Mouse (Mus musculus): Measurements from ENCODE around the gene Sptbn1. TPM values are rescaled to one million over a fixed set of nuclear protein-coding genes. Genes with fewer than 3 reads are reported as not detected.

Sptbn1 gene
- polyA plus RNA-seq, 1 experiment from 2014 or later: 176 TPM

GRCm38 (mm10) chr11:30160625-30161172 is 107.3 kb downstream of the Sptbn1 start:
- no peak for ATAC-seq (replicated peaks)
- Histone ChIP-seq H3K36me3 (replicated peaks) (no peaks in the 10 kb centered on the region), H3K27me3 (replicated peaks) (no peaks in the 10 kb centered on the region), H3K9me3 (no peaks in the 10 kb centered on the region), H3K27ac (no peak overlapping the region), H3K9ac (no peak overlapping the region), H3K4me1 (peaks cover 14% of the 10 kb centered on the region), H3K4me2 (no peak overlapping the region), H3K4me3 (no peak overlapping the region)
- WGBS: 59% methylated on average over 4 of the region's 4 CpGs

GRCm38 (mm10) chr11:30159545-30160255 is 108.3 kb downstream of the Sptbn1 start:
- H3K27ac ChIP-seq: no peak overlapping the region
- H3K4me1 ChIP-seq: peaks cover 14% of the 10 kb centered on the region
- H3K4me2 ChIP-seq: no peak overlapping the region
- H3K36me3 ChIP-seq (replicated peaks): no peaks in the 10 kb centered on the region
- H3K9ac ChIP-seq: no peak overlapping the region
- 66% methylated on average over 4 of the region's 4 CpGs for WGBS
- H3K9me3 ChIP-seq: no peaks in the 10 kb centered on the region
- no peak for ATAC-seq (replicated peaks)
- H3K27me3 ChIP-seq (replicated peaks): no peaks in the 10 kb centered on the region
- H3K4me3 ChIP-seq: no peak overlapping the region

GRCm38 (mm10) chr11:30158028-30158700 is 109.8 kb downstream of the Sptbn1 start:
- H3K27me3 ChIP-seq (replicated peaks): no peaks in the 10 kb centered on the region
- no peak overlapping the region for H3K27ac ChIP-seq
- no peaks in the 10 kb centered on the region for H3K9me3 ChIP-seq
- 42% methylated on average over 8 of the region's 8 CpGs for WGBS
- peaks cover 14% of the 10 kb centered on the region for H3K4me1 ChIP-seq
- H3K36me3 ChIP-seq (replicated peaks): peaks cover 5% of the 10 kb centered on the region
- H3K4me2 ChIP-seq: no peak overlapping the region
- ATAC-seq (replicated peaks): no peak
- H3K4me3 ChIP-seq: no peak overlapping the region
- no peak overlapping the region for H3K9ac ChIP-seq

GRCm38 (mm10) chr11:30155887-30156286 is 112.1 kb downstream of the Sptbn1 start:
- Histone ChIP-seq H3K36me3 (replicated peaks) (peaks cover 13% of the 10 kb centered on the region), H3K9me3 (no peaks in the 10 kb centered on the region), H3K27ac (no peak overlapping the region), H3K27me3 (replicated peaks) (no peaks in the 10 kb centered on the region), H3K4me1 (peaks cover 7% of the 10 kb centered on the region; the same call in 1 of the 2 replicates), H3K4me2 (no peak overlapping the region), H3K9ac (no peak overlapping the region), H3K4me3 (no peak overlapping the region)
- ATAC-seq (replicated peaks): no peak
- 87% methylated on average over 2 of the region's 2 CpGs for WGBS

- Histone ChIP-seq H3K36me3 (replicated peaks) (peaks cover 19% of the 10 kb centered on the region), H3K4me2 (no peak overlapping the region), H3K27ac (no peak overlapping the region), H3K27me3 (replicated peaks) (no peaks in the 10 kb centered on the region), H3K4me3 (no peak overlapping the region), H3K4me1 (peaks cover 7% of the 10 kb centered on the region; the same call in 1 of the 2 replicates), H3K9me3 (no peaks in the 10 kb centered on the region), H3K9ac (no peak overlapping the region)
- no peak for ATAC-seq (replicated peaks)
- 86% methylated on average over 2 of the region's 2 CpGs for WGBS
Observed at GRCm38 (mm10) chr11:30154980-30155379, 113.0 kb downstream of the Sptbn1 start.

GRCm38 (mm10) chr11:30148888-30149287 is 119.1 kb downstream of the Sptbn1 start:
- no peaks in the 10 kb centered on the region for H3K27me3 ChIP-seq (replicated peaks)
- 94% methylated on average over 5 of the region's 5 CpGs for WGBS
- H3K4me3 ChIP-seq: no peak overlapping the region
- peaks cover 38% of the 10 kb centered on the region for H3K36me3 ChIP-seq (replicated peaks)
- ATAC-seq (replicated peaks): no peak
- H3K9ac ChIP-seq: no peak overlapping the region
- H3K27ac ChIP-seq: no peak overlapping the region
- H3K4me2 ChIP-seq: no peak overlapping the region
- H3K4me1 ChIP-seq: no peaks in the 10 kb centered on the region
- H3K9me3 ChIP-seq: no peaks in the 10 kb centered on the region

GRCm38 (mm10) chr11:30148378-30148777 is 119.6 kb downstream of the Sptbn1 start:
- Histone ChIP-seq H3K27me3 (replicated peaks) (no peaks in the 10 kb centered on the region), H3K4me2 (no peak overlapping the region), H3K4me1 (no peaks in the 10 kb centered on the region), H3K9me3 (no peaks in the 10 kb centered on the region), H3K9ac (no peak overlapping the region), H3K4me3 (no peak overlapping the region), H3K27ac (no peak overlapping the region), H3K36me3 (replicated peaks) (peaks cover 38% of the 10 kb centered on the region)
- no peak for ATAC-seq (replicated peaks)

- Histone ChIP-seq H3K4me3 (no peak overlapping the region), H3K9ac (no peak overlapping the region), H3K9me3 (no peaks in the 10 kb centered on the region), H3K27me3 (replicated peaks) (no peaks in the 10 kb centered on the region), H3K27ac (no peak overlapping the region), H3K36me3 (replicated peaks) (peaks cover 36% of the 10 kb centered on the region; the same call in 1 of the 2 replicates), H3K4me1 (no peaks in the 10 kb centered on the region), H3K4me2 (no peak overlapping the region)
- ATAC-seq (replicated peaks): no peak
- WGBS: 93% methylated on average over 1 of the region's 1 CpGs
Observed at GRCm38 (mm10) chr11:30147882-30148281, 120.1 kb downstream of the Sptbn1 start.

- WGBS: 87% methylated on average over 6 of the region's 6 CpGs
- ATAC-seq (replicated peaks): no peak
- Histone ChIP-seq H3K27me3 (replicated peaks) (no peaks in the 10 kb centered on the region), H3K9me3 (no peaks in the 10 kb centered on the region), H3K4me1 (no peaks in the 10 kb centered on the region), H3K4me2 (no peak overlapping the region), H3K9ac (no peak overlapping the region), H3K27ac (no peak overlapping the region), H3K4me3 (no peak overlapping the region), H3K36me3 (replicated peaks) (peaks cover 69% of the 10 kb centered on the region)
Observed at GRCm38 (mm10) chr11:30143090-30143489, 124.9 kb downstream of the Sptbn1 start.

GRCm38 (mm10) chr11:30139165-30139826 is 128.7 kb downstream of the Sptbn1 start:
- WGBS: 92% methylated on average over 17 of the region's 17 CpGs
- Histone ChIP-seq H3K9me3 (no peaks in the 10 kb centered on the region), H3K4me1 (no peaks in the 10 kb centered on the region), H3K36me3 (replicated peaks) (peaks cover 83% of the 10 kb centered on the region), H3K9ac (no peak overlapping the region), H3K27ac (no peak overlapping the region), H3K4me3 (no peak overlapping the region), H3K27me3 (replicated peaks) (no peaks in the 10 kb centered on the region), H3K4me2 (no peak overlapping the region)
- no peak for ATAC-seq (replicated peaks)

- Histone ChIP-seq H3K9me3 (no peaks in the 10 kb centered on the region), H3K36me3 (replicated peaks) (peaks cover 83% of the 10 kb centered on the region), H3K27ac (no peak overlapping the region), H3K4me1 (no peaks in the 10 kb centered on the region), H3K4me2 (no peak overlapping the region), H3K27me3 (replicated peaks) (no peaks in the 10 kb centered on the region), H3K9ac (no peak overlapping the region), H3K4me3 (no peak overlapping the region)
- ATAC-seq (replicated peaks): no peak
- 90% methylated on average over 12 of the region's 12 CpGs for WGBS
Observed at GRCm38 (mm10) chr11:30137081-30137480, 130.9 kb downstream of the Sptbn1 start.

- Histone ChIP-seq H3K27ac (no peak overlapping the region), H3K9ac (no peak overlapping the region), H3K36me3 (replicated peaks) (peaks cover 70% of the 10 kb centered on the region), H3K9me3 (no peaks in the 10 kb centered on the region), H3K27me3 (replicated peaks) (no peaks in the 10 kb centered on the region), H3K4me3 (no peak overlapping the region), H3K4me1 (no peaks in the 10 kb centered on the region), H3K4me2 (no peak overlapping the region)
- no peak for ATAC-seq (replicated peaks)
- WGBS: 68% methylated on average over 1 of the region's 1 CpGs
Observed at GRCm38 (mm10) chr11:30134058-30134457, 133.9 kb downstream of the Sptbn1 start.
